Mouse (Mus musculus) 3T3-L1 (cell line): ENCODE measurements around the gene Akt3.

Experiments
- DNase-seq: peaks from one replicate; pipeline ENCODE4 v3.0.0-alpha.2; 2015; ENCODE audit warnings: low read depth, low spot score

Akt3 gene

GRCm38 (mm10) chr1:177188708-177189107, 69.3 kb downstream of the Akt3 start:
- DNase-seq: peak; percentile 90

DNA sequence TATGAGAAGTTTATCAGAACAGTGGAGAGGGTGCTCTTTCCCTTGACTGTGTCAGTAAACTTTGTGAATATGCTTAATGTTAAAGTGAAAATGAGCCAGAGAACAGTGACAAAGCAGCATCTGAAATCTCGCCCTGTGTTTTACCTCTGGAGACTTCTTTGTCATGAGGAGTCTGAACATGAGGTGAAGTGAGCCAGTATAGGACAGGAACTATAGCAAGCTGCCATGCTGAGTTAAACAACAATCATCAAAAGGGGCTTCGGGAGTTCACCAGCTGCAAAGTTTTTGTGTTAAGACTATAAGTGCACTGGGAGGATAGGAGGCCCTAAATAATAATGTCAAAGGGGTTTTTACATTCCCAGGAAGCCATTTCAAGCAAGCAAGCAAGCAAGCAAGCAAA, 71.3 kb downstream of the Akt3 start:
- no peak for DNase-seq

- DNase-seq: no peak
Measured at GRCm38 (mm10) chr1:177179635-177180034, 78.4 kb downstream of the Akt3 start.

DNA sequence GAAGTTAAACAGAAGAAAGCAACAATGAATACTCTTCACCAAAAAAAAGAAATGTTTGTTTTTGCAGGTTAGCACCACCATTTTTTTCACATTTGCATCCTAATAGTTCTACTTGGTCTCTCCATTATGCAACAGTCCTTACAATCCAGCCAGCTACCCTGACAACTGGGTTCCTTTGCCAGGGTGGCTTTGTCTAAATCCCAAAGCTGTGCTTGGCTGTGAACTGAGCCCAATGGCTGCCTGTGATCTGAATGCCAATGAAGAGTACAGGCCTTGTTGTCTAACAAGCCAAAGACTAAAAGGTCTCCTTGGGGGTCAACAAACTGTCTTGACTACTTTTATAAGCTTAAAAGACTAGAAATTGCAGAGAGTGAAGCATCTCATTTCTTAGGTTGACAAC, 82.6 kb downstream of the Akt3 start:
- no peak for DNase-seq

DNA sequence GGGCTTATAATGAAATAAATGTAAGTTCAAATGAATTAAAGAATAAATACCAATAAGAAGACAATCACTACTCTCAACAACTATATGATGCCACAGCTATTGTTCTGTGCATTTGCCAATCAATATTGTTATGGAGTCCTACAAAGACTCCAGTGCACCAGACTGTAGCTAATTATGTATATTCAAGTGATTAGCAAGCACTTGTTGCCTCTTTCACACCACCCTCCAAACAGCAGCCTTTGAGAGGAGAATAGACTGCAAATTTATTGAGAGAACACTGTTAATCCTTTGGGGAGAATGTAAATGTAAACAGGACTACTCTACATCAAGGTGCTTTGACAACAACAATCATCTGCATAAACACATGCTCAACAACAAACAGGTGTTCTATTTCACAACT, 86.7 kb downstream of the Akt3 start:
- no peak for DNase-seq

DNA sequence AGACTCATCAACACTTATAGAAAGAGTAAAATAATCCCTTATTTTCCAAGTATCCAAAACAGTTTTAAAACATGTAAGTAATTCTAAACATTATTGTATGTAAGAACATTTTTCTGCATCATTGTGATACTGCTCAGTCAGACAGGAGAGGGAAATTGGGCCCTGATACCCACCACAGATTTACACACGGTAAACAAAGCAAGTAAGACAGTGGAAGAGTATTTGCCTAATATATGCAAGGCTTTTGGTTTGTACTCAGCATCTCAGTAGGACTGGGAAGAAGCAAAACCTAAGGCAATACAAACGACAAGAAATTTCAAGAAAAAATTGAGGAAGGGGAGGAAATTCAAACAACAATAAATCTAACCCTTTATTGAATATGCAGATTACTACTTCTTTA, 92.2 kb downstream of the Akt3 start:
- DNase-seq: no peak

- no peak for DNase-seq
Measured at GRCm38 (mm10) chr1:177165336-177165735, 92.7 kb downstream of the Akt3 start.

- no peak for DNase-seq
Measured at GRCm38 (mm10) chr1:177150344-177151021, 107.5 kb downstream of the Akt3 start.

- DNase-seq: no peak
Measured at GRCm38 (mm10) chr1:177148746-177149145, 109.3 kb downstream of the Akt3 start.

DNA sequence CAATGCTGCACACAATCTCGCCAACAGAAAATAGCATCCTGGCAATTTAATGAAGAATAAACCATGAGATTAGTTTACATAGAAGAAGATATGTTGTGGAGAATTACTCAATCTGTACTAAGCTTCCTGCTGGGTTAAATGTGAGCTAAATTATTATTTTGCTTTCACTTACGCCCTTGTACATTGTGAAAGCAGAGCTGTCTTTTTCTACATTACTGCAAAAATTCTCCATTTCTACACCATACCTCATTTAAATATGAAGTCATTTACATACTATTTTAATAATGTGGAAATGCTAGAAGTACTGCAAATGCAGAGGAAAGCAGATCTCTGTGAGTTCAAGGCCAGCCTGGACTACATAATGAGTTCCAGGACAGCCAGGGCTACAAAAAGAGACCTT, 116.5 kb downstream of the Akt3 start:
- no peak for DNase-seq

DNA sequence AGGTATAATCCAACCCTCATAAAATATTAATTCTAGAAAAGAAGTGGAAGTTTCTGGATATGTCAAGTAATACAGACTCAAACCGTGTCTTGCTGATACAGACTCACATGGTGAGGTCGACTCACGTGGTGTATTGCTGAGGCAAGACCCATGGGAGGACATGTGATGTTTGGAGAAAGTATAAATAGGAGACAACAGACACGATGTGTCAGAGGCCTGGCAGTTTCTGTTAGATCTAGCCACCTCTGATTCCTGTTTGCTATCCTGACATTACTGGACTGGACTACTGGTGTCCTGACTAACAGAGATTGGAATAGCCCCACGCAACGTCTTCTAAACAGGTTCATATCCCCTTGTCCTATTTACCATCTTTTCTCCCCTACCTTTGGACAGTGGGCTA, 118.4 kb downstream of the Akt3 start:
- peak; percentile 18 for DNase-seq

DNA sequence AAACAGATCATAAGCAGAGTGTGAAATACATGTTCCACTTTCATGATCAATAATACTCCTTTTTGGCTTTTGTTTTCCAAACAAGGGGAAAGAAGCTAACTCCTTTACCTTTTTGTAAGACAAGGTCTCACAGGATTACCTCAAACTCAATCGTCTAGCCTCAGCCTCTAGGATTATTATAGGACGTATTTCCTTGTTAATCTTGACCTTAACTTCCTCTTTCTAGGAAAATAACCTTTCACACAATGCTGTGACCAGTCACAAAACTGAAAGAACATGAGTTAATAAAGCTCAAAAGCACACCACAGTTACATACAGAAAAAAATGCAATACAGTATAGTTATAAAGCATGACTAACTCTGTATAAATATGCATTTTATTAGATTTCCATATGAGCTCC, 126.5 kb downstream of the Akt3 start:
- DNase-seq: no peak

GRCm38 (mm10) chr1:177126674-177127073, 131.3 kb downstream of the Akt3 start:
- peak; percentile 13 for DNase-seq

- DNase-seq: no peak
Measured at GRCm38 (mm10) chr1:177110665-177111271, 147.2 kb downstream of the Akt3 start.

GRCm38 (mm10) chr1:177090465-177090864, 167.5 kb downstream of the Akt3 start:
- DNase-seq: no peak

DNA sequence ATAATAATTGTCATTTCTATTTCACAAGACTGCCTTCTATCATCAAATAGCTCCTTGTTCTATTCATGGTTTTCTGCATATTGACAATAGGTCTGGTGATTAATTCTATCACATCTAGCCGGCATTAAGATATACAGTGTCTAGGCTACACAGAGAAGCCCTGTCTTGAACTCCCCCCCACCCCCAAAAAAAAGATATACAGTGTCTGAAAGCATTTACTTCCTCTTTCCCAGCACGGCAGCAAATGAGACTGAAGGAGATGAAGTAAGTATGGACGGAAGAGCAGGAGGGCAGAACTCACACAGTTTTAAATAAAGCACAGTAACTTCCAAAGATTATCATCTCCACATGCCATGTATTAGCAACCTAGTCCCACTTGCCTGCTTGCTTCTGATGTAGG, 168.5 kb downstream of the Akt3 start:
- no peak for DNase-seq

- DNase-seq: no peak
Measured at GRCm38 (mm10) chr1:177089048-177089447, 169.0 kb downstream of the Akt3 start.

GRCm38 (mm10) chr1:177081957-177082645, 175.9 kb downstream of the Akt3 start:
- DNase-seq: no peak

- DNase-seq: no peak
Measured at GRCm38 (mm10) chr1:177069161-177069560, 188.8 kb downstream of the Akt3 start.

- no peak for DNase-seq
Measured at GRCm38 (mm10) chr1:177067123-177067646, 190.8 kb downstream of the Akt3 start.

- DNase-seq: no peak
Measured at GRCm38 (mm10) chr1:177065732-177066131, 192.3 kb downstream of the Akt3 start.

- DNase-seq: peak; percentile 54
Measured at GRCm38 (mm10) chr1:177061761-177062160, 196.2 kb downstream of the Akt3 start.

GRCm38 (mm10) chr1:177054891-177055290, 203.1 kb downstream of the Akt3 start:
- DNase-seq: no peak
